Mouse (Mus musculus) CD4-positive, CD25-positive, alpha-beta regulatory T cell (primary cell): ENCODE results near the gene Hat1. TPM values are rescaled to one million over a fixed set of nuclear protein-coding genes. Genes with fewer than 3 reads are reported as not detected.

Source experiments
- polyA plus RNA-seq: library from polyadenylated mRNA; unstranded; fragments of 100-300 nt; shearing (Covaris generic); gene quantifications from one replicate; pipeline ENCODE4 v1.2.1, GENCODE M21; 2017

Hat1 gene
- 62.0 TPM for polyA plus RNA-seq

GRCm38 (mm10) chr2:71388951-71389763, at the start of gene Hat1:
Gene Hat1, plus strand, starts transcription at chr2:71388958.

GRCm38 (mm10) chr2:71367125-71367880, 21.5 kb upstream of the Hat1 start, which contains the start of gene Slc25a12:
Gene Slc25a12, minus strand, starts transcription at chr2:71367749.

GRCm38 (mm10) chr2:71453161-71453916, 64.6 kb downstream of the Hat1 start, which contains the start of gene Metap1d:
Gene Metap1d, plus strand, starts transcription at chr2:71453276.

Other genes with a start within 250 kb of the Hat1 start
- gene Dync1i2, start 177.3 kb upstream of the Hat1 start, polyA plus RNA-seq: 49.2 TPM
- gene Slc25a12, start 21.2 kb upstream of the Hat1 start, polyA plus RNA-seq: 87.5 TPM
- 32.7 TPM for gene Metap1d, start 64.3 kb downstream of the Hat1 start, polyA plus RNA-seq
- gene Dlx1, start 139.2 kb downstream of the Hat1 start, polyA plus RNA-seq: not detected
- not detected for gene Dlx2, start 157.8 kb downstream of the Hat1 start, polyA plus RNA-seq